Mouse (Mus musculus) MEL (cell line): ENCODE results near the gene Anxa8. TPM values are rescaled to one million over a fixed set of nuclear protein-coding genes. Genes with fewer than 3 reads are reported as not detected.

Experiments used
- DNase-seq: peaks from one replicate; pipeline ENCODE4 v3.0.0; 2011; ENCODE audit warnings: low read depth, low spot score
- H3K27ac ChIP-seq: 2 replicates; pipeline ENCODE4 v1.5.1; 2012; ENCODE audit warnings: low read depth, mild to moderate bottlenecking, control low read depth, low read length, moderate library complexity; ENCODE audit not compliant: control insufficient read depth
- H3K27me3 ChIP-seq, 2 experiments: fragments of 150-350 bp in 1 of 2; sonication (generic) in 1 of 2; 2 replicates each; pipeline ENCODE4 v1.6.1; 2012; ENCODE audit warnings: low read length in 2 of 2, mild to moderate bottlenecking in 2 of 2, improper control_type of control experiment in 1 of 2, moderate library complexity in 1 of 2; ENCODE audit not compliant: insufficient read depth in 2 of 2, control insufficient read depth in 1 of 2
- H3K36me3 ChIP-seq, 2 experiments: 2 replicates each; pipeline ENCODE4 v1.6.1; 2012 to 2014; ENCODE audit warnings: low read length in 2 of 2, improper control_type of control experiment in 1 of 2, inconsistent platforms in 1 of 2, mild to moderate bottlenecking in 1 of 2; ENCODE audit not compliant: insufficient read depth in 2 of 2, control insufficient read depth in 1 of 2
- H3K4me1 ChIP-seq, 2 experiments: fragments of 150-350 bp in 1 of 2; sonication (generic) in 1 of 2; 2 replicates each; pipeline ENCODE4 v1.6.1; 2012; ENCODE audit warnings: low read length in 2 of 2, improper control_type of control experiment in 1 of 2, mild to moderate bottlenecking in 1 of 2; ENCODE audit not compliant: insufficient read depth in 2 of 2, control insufficient read depth in 1 of 2
- H3K4me3 ChIP-seq, 2 experiments: fragments of 150-350 bp in 1 of 2; sonication (generic) in 1 of 2; 2 replicates each; pipeline ENCODE4 v1.5.1; 2012; ENCODE audit warnings: low read depth in 2 of 2, low read length in 2 of 2, mild to moderate bottlenecking in 2 of 2, moderate library complexity in 2 of 2, control low read depth in 1 of 2, improper control_type of control experiment in 1 of 2; ENCODE audit not compliant: control insufficient read depth in 1 of 2, insufficient read depth in 1 of 2
- H3K79me2 ChIP-seq: 2 replicates; pipeline ENCODE4 v1.6.1; 2012; ENCODE audit warnings: mild to moderate bottlenecking, low read length, moderate library complexity; ENCODE audit not compliant: control insufficient read depth, poor library complexity, insufficient read depth
- H3K9ac ChIP-seq: 2 replicates; pipeline ENCODE4 v1.6.1; 2012; ENCODE audit warnings: low read depth, mild to moderate bottlenecking, control low read depth, low read length, moderate library complexity; ENCODE audit not compliant: control insufficient read depth, poor library complexity, severe bottlenecking
- H3K9me3 ChIP-seq: fragments of 150-350 bp; sonication (generic); replicated peaks from 2 replicates; pipeline ENCODE4 v1.6.1; 2012; ENCODE audit warnings: mild to moderate bottlenecking, low read length, improper control_type of control experiment, moderate library complexity; ENCODE audit not compliant: insufficient read depth
- CHD2 ChIP-seq: IDR thresholded peaks from 2 replicates; pipeline ENCODE4 v1.6.1; 2011; ENCODE audit warnings: low read length, improper control_type of control experiment
- ELF1 ChIP-seq: IDR thresholded peaks from 2 replicates; pipeline ENCODE4 v1.6.1; 2014; ENCODE audit warnings: low read depth, mild to moderate bottlenecking, inconsistent platforms, low read length, improper control_type of control experiment, moderate library complexity
- EP300 ChIP-seq, 2 experiments: IDR thresholded peaks; 2 replicates each; pipeline ENCODE4 v1.6.1; 2011; ENCODE audit warnings: improper control_type of control experiment in 2 of 2, low read length in 2 of 2, low read depth in 1 of 2, mild to moderate bottlenecking in 1 of 2
- ETS1 ChIP-seq: IDR thresholded peaks from 2 replicates; pipeline ENCODE4 v1.6.1; 2012; ENCODE audit warnings: low read depth, mild to moderate bottlenecking, inconsistent platforms, low read length, improper control_type of control experiment, moderate library complexity
- GABPA ChIP-seq: IDR thresholded peaks from 2 replicates; pipeline ENCODE4 v1.6.1; 2012; ENCODE audit warnings: low read depth, mild to moderate bottlenecking, inconsistent platforms, low read length, improper control_type of control experiment, moderate library complexity
- MAX ChIP-seq: IDR thresholded peaks from 2 replicates; pipeline ENCODE4 v1.6.1; 2011; ENCODE audit warnings: low read length, improper control_type of control experiment
- MAZ ChIP-seq: IDR thresholded peaks from 2 replicates; pipeline ENCODE4 v1.6.1; 2012; ENCODE audit warnings: low read depth, mild to moderate bottlenecking, inconsistent platforms, low read length, improper control_type of control experiment
- MYB ChIP-seq: IDR thresholded peaks from 2 replicates; pipeline ENCODE4 v1.6.1; 2011; ENCODE audit warnings: mild to moderate bottlenecking, low read depth, low read length, improper control_type of control experiment
- NELFE ChIP-seq: IDR thresholded peaks from 2 replicates; pipeline ENCODE4 v1.6.1; 2011; ENCODE audit warnings: low read depth, low read length, improper control_type of control experiment
- POLR2A ChIP-seq, 2 experiments: IDR thresholded peaks; 2 replicates each; pipeline ENCODE4 v1.6.1; 2011 to 2012; ENCODE audit warnings: low read length in 2 of 2, mild to moderate bottlenecking in 2 of 2, control low read depth in 1 of 2, improper control_type of control experiment in 1 of 2, low read depth in 1 of 2, moderate library complexity in 1 of 2; ENCODE audit not compliant: control insufficient read depth in 1 of 2, insufficient read depth in 1 of 2, poor library complexity in 1 of 2
- POLR2AphosphoS2 ChIP-seq: IDR thresholded peaks from 2 replicates; pipeline ENCODE4 v1.6.1; 2011; ENCODE audit warnings: low read length, improper control_type of control experiment
- SMC3 ChIP-seq: IDR thresholded peaks from 2 replicates; pipeline ENCODE4 v1.6.1; 2011; ENCODE audit warnings: low read depth, low read length, improper control_type of control experiment
- TCF12 ChIP-seq: IDR thresholded peaks from 2 replicates; pipeline ENCODE4 v1.6.1; 2014; ENCODE audit warnings: low read depth, mild to moderate bottlenecking, inconsistent platforms, low read length, improper control_type of control experiment, moderate library complexity
- UBTF ChIP-seq: IDR thresholded peaks from 2 replicates; pipeline ENCODE4 v1.6.1; 2012; ENCODE audit warnings: low read depth, mild to moderate bottlenecking, inconsistent platforms, low read length, improper control_type of control experiment, moderate library complexity, borderline replicate concordance; ENCODE audit not compliant: insufficient read depth
- USF2 ChIP-seq, 2 experiments: IDR thresholded peaks; 2 replicates each; pipeline ENCODE4 v1.6.1; 2011 to 2012; ENCODE audit warnings: improper control_type of control experiment in 2 of 2, low read length in 2 of 2, borderline replicate concordance in 1 of 2, inconsistent platforms in 1 of 2, low read depth in 1 of 2, mild to moderate bottlenecking in 1 of 2; ENCODE audit not compliant: insufficient read depth in 1 of 2
- ZC3H11A ChIP-seq: IDR thresholded peaks from 2 replicates; pipeline ENCODE4 v1.6.1; 2012; ENCODE audit warnings: low read depth, mild to moderate bottlenecking, inconsistent platforms, low read length, improper control_type of control experiment
- ZKSCAN1 ChIP-seq: IDR thresholded peaks from 2 replicates; pipeline ENCODE4 v1.6.1; 2012; ENCODE audit warnings: low read depth, mild to moderate bottlenecking, inconsistent platforms, low read length, improper control_type of control experiment, moderate library complexity
- ZMIZ1 ChIP-seq: IDR thresholded peaks from 2 replicates; pipeline ENCODE4 v1.6.1; 2012; ENCODE audit warnings: low read depth, mild to moderate bottlenecking, inconsistent platforms, low read length, improper control_type of control experiment, moderate library complexity
- polyA plus RNA-seq, 2 experiments: library from polyadenylated mRNA; stranded (reverse) in 1 of 2; unstranded in 1 of 2; fragments of >175 nt in 1 of 2; fragments of >200 nt in 1 of 2; gene quantifications; 2 replicates each; pipeline versions ENCODE4 v1.2.1 to v1.2.4; 2012; ENCODE audit warnings: low replicate concordance in 2 of 2, low read depth in 1 of 2; ENCODE audit not compliant: insufficient read length in 2 of 2, insufficient read depth in 1 of 2, missing spikeins in 1 of 2
- total RNA-seq: library from RNA; depleted of rRNA; stranded (reverse); fragments of 300-350 nt; gene quantifications from 2 replicates; pipeline ENCODE4 v1.2.3, GENCODE M21; 2012

Anxa8 gene
- total and polyA plus RNA-seq, 3 experiments = not detected

DNA sequence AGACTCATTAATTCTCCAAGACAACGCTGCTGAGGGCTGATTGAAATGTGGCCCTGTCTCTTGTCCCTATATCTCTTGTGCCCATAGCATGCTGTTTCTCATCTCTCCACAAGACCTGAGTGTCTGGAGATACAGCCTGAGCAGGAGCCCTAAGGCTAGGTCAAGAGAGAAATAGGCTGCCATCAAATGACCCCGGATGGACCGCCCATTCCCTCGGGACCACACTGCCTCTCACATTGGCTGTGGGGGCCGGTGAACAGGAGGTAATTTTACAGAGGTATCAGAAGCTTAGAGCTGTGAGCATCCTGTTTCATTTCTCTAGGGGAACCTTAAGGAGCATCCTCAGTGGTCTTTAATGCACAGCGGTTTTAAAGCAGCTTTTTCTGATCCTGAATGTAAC, 45.4 kb downstream of the Anxa8 start:
- Histone ChIP-seq H3K27ac (no peak overlapping the region), H3K4me1 (0 out of 4 replicates have a peak, but pooled peaks cover 0 to 2% of the 10 kb centered on the region in 2 experiments), H3K4me3 (no peak overlapping the region), H3K79me2 (no peaks in the 10 kb centered on the region)
- no peak for DNase-seq
- TF ChIP-seq ZC3H11A (no peak), ZMIZ1 (no peak), EP300 (IDR thresholded peaks at IDR 0.05; ENCODE audit: low read depth in 1 of 2, low read length in 2 of 2) (no peak)
- TF ChIP-seq, all 39 proteins: peak for 0
- no peaks in the 10 kb centered on the region for H3K9me3 ChIP-seq
- no peaks in the 10 kb centered on the region for H3K36me3 ChIP-seq
- H3K27me3 ChIP-seq = no peaks in the 10 kb centered on the region; a peak in 2 of 4 replicates
- H3K9ac ChIP-seq = no peak overlapping the region

DNA sequence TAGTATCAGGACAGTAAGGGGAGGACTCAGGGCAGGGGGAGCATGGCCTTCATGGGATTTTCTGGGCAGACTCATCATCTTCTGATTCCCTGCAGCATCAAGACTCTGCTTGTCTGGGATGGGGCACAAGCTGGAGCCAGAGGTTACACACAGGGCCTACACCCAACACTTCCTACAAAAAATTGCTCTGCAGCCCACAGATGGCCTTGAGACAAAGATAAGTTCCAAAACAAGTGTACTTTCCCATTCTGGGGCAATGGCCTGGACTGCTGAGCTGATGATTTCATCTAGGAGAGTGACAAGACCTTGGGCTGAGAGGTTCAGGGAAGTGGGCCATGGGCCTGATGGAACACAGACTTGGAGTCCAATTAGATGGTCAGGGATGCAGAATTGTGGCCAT, 49.6 kb downstream of the Anxa8 start:
- Histone ChIP-seq H3K9me3 (no peaks in the 10 kb centered on the region), H3K27me3 (no peaks in the 10 kb centered on the region; a peak in 1 of 4 replicates), H3K27ac (no peak overlapping the region), H3K79me2 (no peaks in the 10 kb centered on the region), H3K4me3 (no peak overlapping the region), H3K9ac (no peak overlapping the region), H3K4me1 (no peaks in the 10 kb centered on the region), H3K36me3 (no peaks in the 10 kb centered on the region)
- no peak for DNase-seq
- TF ChIP-seq ELF1 (no peak), TCF12 (no peak), GABPA (no peak), UBTF (no peak), NELFE (no peak), MAZ (no peak), ZKSCAN1 (no peak), POLR2AphosphoS2 (no peak), POLR2A (IDR thresholded peaks at IDR 0.05; ENCODE audit: control insufficient read depth in 1 of 2, insufficient read depth in 1 of 2, low read depth in 1 of 2, low read length in 2 of 2, poor library complexity in 1 of 2) (no peak), EP300 (IDR thresholded peaks at IDR 0.05; ENCODE audit: low read depth in 1 of 2, low read length in 2 of 2) (no peak), CHD2 (no peak), SMC3 (no peak), ZMIZ1 (no peak), USF2 (IDR thresholded peaks at IDR 0.05; ENCODE audit: borderline replicate concordance in 1 of 2, insufficient read depth in 1 of 2, low read depth in 1 of 2, low read length in 2 of 2) (no peak), ETS1 (no peak), MAX (no peak), MYB (no peak)
